Mouse (Mus musculus): ENCODE measurements at regions not wholly inside any gene's neighbourhood (a gene's known extent, or its start where the extent isn't known, plus 50 kb on each side); places are given as distances from the start of the nearest gene placed in this dataset.

DNA sequence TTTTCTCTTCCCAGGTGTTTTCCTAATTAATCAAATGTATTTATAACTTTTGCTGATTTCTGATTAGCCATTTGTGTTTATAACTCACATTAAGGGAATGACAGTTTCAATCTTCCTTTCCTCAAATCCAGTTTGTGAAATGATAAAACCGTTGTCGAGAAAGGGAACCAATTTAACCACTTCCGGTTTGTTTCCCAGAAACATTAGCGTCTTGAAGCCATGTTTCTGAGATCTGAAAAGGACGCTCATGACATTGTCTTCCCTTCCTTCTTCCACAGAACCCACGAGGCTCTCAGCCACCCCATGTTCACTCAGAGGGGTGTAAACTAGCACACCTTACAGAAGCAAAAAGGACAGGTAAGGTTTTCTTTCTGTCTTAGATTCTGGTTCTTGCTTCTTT, 76.0 kb upstream of the Bmp2k start:
- Histone ChIP-seq H3K4me1 (ENCODE audit: control insufficient read depth, insufficient read depth, insufficient read length, low read length) (peaks cover 16% of the 10 kb centered on the region; the same call in 1 of the 2 replicates), H3K27ac (replicated peaks; ENCODE audit: low read depth, low read length) (peak overlapping the region; percentile 84), H3K4me3 (ENCODE audit: insufficient read depth, low read depth, low read length) (no peak overlapping the region)

- peak overlapping the region; percentile 84 for H3K27ac ChIP-seq (replicated peaks; ENCODE audit: low read depth, low read length)
- peaks cover 15% of the 10 kb centered on the region; the same call in 1 of the 2 replicates for H3K4me1 ChIP-seq (ENCODE audit: control insufficient read depth, insufficient read depth, insufficient read length, low read length)
- H3K4me3 ChIP-seq (ENCODE audit: insufficient read depth, low read depth, low read length), result no peak overlapping the region
Observed at GRCm38 (mm10) chr5:96921973-96922715, 75.3 kb upstream of the Bmp2k start.

- Histone ChIP-seq H3K4me1 (ENCODE audit: control insufficient read depth, insufficient read depth, insufficient read length, low read length) (peaks cover 13% of the 10 kb centered on the region; the same call in 1 of the 2 replicates), H3K27ac (replicated peaks; ENCODE audit: low read depth, low read length) (peak overlapping the region; percentile 41), H3K4me3 (ENCODE audit: insufficient read depth, low read depth, low read length) (no peak overlapping the region)
Observed at GRCm38 (mm10) chr5:96922716-96923076, 74.8 kb upstream of the Bmp2k start.

DNA sequence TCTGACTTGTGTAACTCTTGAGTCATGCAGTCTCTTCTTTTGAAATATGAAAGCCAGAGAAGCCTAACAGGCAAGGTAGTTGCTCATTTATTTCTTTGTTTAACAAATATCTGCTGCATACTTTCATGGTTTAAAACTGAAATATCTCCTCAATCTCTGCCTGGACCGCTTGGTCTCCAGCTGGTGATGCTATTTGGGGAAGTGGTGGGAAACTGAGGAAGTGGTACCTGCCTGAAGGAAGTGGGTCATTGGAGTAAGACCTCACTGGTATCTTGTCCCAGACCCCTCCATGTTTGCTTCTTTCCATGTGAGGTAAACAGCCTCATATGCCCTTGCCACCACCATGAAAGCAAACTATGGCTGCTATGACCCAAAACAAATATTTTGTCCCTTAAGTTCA, 74.0 kb upstream of the Bmp2k start:
- Histone ChIP-seq H3K27ac (replicated peaks; ENCODE audit: low read depth, low read length) (no peak overlapping the region; the same call in 1 of the 2 replicates), H3K4me1 (ENCODE audit: control insufficient read depth, insufficient read depth, insufficient read length, low read length) (peaks cover 9% of the 10 kb centered on the region; the same call in 1 of the 2 replicates), H3K4me3 (ENCODE audit: insufficient read depth, low read depth, low read length) (no peak overlapping the region)

- Histone ChIP-seq H3K4me1 (ENCODE audit: control insufficient read depth, insufficient read depth, insufficient read length, low read length) (peaks cover 9% of the 10 kb centered on the region; the same call in 1 of the 2 replicates), H3K27ac (replicated peaks; ENCODE audit: low read depth, low read length) (no peak overlapping the region), H3K4me3 (ENCODE audit: insufficient read depth, low read depth, low read length) (no peak overlapping the region)
Observed at GRCm38 (mm10) chr5:96924736-96925429, 72.6 kb upstream of the Bmp2k start.

DNA sequence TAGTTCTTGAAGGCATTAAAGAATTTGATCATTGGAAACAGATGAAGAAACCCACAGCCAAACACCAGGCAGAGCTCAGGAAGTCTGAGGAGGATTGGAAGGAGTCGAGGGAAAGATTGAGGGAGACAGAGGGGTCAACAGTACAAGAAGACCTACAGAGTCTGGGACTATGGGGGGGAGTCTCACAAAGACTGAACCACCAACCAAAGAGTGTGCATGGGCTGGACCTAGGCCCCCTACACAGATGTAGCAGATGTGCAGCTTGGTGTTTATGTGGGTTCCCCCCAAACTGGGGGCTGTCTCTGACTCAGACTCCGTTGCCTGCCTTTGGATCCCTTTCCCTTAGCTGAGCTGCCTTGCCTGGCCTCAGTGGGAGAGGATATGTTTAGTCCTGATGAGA, 71.5 kb upstream of the Bmp2k start:
- no peak overlapping the region for H3K4me3 ChIP-seq (ENCODE audit: insufficient read depth, low read depth, low read length)
- H3K4me1 ChIP-seq (ENCODE audit: control insufficient read depth, insufficient read depth, insufficient read length, low read length), result peaks cover 8% of the 10 kb centered on the region; the same call in 1 of the 2 replicates
- no peak overlapping the region for H3K27ac ChIP-seq (replicated peaks; ENCODE audit: low read depth, low read length)

GRCm38 (mm10) chr5:96931091-96931490, 66.4 kb upstream of the Bmp2k start:
- no peak overlapping the region for H3K4me3 ChIP-seq (ENCODE audit: insufficient read depth, low read depth, low read length)
- H3K4me1 ChIP-seq (ENCODE audit: control insufficient read depth, insufficient read depth, insufficient read length, low read length), result no peaks in the 10 kb centered on the region
- no peak overlapping the region for H3K27ac ChIP-seq (replicated peaks; ENCODE audit: low read depth, low read length)

DNA sequence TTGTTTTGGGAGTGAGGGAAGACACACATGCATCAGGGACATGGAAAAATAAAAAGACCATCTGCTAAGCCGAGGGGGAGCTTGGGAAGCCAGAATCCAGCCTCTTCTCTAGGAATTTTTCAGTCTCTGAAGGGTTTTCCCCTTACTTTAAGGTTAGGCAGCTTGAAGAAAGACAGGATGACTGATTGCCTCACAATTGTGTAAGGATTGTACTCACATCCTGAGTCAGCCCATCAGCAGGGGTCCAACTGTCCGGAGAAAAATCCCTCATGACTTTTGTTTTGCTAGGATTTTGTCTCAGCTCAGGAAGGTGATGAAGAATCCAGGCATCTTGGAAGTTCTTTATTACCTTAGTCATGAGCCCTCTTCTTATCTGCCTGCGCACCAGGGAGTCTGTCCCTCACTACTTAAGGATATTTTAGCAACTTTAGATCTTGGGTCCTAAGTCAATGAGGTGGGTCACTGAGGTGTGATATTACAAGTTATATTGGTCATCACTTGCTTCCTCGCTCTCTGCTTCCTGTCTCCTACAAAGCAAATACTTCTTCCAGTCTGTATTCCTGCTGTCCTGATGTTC, 65.8 kb upstream of the Bmp2k start:
- H3K4me3 ChIP-seq (ENCODE audit: insufficient read depth, low read depth, low read length), result no peak overlapping the region
- no peak overlapping the region for H3K27ac ChIP-seq (replicated peaks; ENCODE audit: low read depth, low read length)
- no peaks in the 10 kb centered on the region for H3K4me1 ChIP-seq (ENCODE audit: control insufficient read depth, insufficient read depth, insufficient read length, low read length)

- H3K4me1 ChIP-seq (ENCODE audit: control insufficient read depth, insufficient read depth, insufficient read length, low read length), result no peaks in the 10 kb centered on the region; the same call in 1 of the 2 replicates
- H3K4me3 ChIP-seq (ENCODE audit: insufficient read depth, low read depth, low read length), result no peak overlapping the region
- H3K27ac ChIP-seq (replicated peaks; ENCODE audit: low read depth, low read length), result no peak overlapping the region
Observed at GRCm38 (mm10) chr5:96936239-96936638, 61.2 kb upstream of the Bmp2k start.

DNA sequence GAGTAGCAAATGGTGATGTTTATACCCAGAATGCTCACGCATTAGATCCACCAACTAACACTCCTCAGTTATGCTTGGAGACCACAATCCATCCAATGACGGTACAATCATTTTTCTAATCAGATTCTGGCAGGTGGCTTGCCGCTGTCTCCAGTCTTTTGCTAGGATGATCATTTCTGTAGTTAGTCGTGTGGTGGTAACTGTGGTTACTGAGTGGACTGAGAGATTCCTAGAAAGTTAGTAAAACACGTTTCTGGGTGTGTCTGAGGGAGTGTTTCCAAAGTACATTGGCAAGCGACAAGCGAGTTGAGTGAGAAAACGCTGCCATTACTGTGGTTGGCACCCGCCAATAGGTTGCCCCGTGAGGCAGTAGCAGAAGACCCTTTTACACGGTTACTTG, 58.8 kb upstream of the Bmp2k start:
- Histone ChIP-seq H3K4me1 (ENCODE audit: control insufficient read depth, insufficient read depth, insufficient read length, low read length) (no peaks in the 10 kb centered on the region; the same call in 1 of the 2 replicates), H3K27ac (replicated peaks; ENCODE audit: low read depth, low read length) (no peak overlapping the region), H3K4me3 (ENCODE audit: insufficient read depth, low read depth, low read length) (no peak overlapping the region)

GRCm38 (mm10) chr5:96939273-96939672, 58.2 kb upstream of the Bmp2k start:
- Histone ChIP-seq H3K4me3 (ENCODE audit: insufficient read depth, low read depth, low read length) (no peak overlapping the region), H3K27ac (replicated peaks; ENCODE audit: low read depth, low read length) (no peak overlapping the region), H3K4me1 (ENCODE audit: control insufficient read depth, insufficient read depth, insufficient read length, low read length) (no peaks in the 10 kb centered on the region; the same call in 1 of the 2 replicates)

DNA sequence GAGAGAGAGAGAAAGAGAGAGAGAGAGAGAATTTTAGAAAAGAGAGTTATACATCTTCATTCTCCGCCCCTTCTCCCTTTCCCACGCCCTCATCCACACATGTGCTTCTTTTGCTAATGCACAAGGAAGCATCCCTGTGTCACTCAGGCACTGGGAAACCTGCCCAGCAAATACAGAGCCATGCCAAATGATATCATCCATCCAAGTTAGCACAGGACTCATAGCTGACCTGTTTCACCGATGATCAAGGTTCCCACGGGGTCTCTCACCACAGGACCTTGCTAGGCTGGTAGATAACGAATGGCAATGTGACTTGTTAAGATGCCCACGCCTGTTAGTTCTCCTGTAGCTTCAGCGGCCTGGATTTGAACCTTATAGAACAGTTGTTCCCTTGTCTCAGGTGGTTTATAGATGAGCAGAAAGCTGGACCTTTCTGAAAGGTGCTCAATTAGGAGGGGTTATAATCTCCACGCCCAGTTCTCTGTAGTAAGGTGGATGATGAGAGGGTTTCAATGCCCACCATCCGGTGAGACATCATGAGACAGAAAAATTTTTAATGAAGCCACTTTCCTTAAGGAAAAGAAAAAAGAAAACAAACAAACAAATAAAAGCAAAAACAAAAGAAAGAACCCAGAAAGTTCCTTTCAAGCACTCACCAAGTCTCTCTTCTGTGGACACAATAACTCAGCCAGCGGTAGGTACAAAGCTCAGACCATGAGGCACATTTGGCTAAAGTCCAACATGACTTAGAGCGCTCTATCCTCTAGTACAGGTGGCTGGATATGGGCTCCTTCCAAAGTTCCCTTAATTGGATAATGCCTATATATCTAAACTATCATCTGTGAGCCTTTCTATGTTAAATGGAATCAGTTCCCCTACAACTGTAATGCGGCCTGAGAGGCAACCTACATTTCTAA, 57.1 kb upstream of the Bmp2k start:
- Histone ChIP-seq H3K4me1 (ENCODE audit: control insufficient read depth, insufficient read depth, insufficient read length, low read length) (no peaks in the 10 kb centered on the region; the same call in 1 of the 2 replicates), H3K4me3 (ENCODE audit: insufficient read depth, low read depth, low read length) (no peak overlapping the region), H3K27ac (replicated peaks; ENCODE audit: low read depth, low read length) (no peak overlapping the region)

DNA sequence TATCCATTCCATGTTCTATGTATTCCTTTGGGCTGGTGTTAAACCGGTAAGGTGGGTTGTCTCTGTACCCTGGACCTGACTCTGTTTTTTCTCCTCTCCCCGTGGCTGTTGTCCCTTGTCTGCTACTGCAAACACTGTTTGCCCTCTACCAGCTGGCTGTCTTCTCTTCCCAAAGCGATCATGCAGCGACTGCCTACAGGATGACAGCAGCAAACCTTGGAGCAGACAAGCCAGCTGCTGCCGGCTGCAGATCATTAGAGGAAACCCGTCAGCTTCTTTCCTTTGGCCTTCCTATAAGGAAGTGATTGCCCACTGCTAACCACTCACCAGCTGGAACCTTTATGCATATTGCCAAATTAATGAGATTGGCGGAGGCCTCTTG, 56.4 kb upstream of the Bmp2k start:
- H3K27ac ChIP-seq (replicated peaks; ENCODE audit: low read depth, low read length), result no peak overlapping the region
- no peaks in the 10 kb centered on the region; the same call in 1 of the 2 replicates for H3K4me1 ChIP-seq (ENCODE audit: control insufficient read depth, insufficient read depth, insufficient read length, low read length)
- no peak overlapping the region for H3K4me3 ChIP-seq (ENCODE audit: insufficient read depth, low read depth, low read length)

GRCm38 (mm10) chr5:96941518-96941917, 56.0 kb upstream of the Bmp2k start:
- H3K27ac ChIP-seq (replicated peaks; ENCODE audit: low read depth, low read length), result no peak overlapping the region
- no peak overlapping the region for H3K4me3 ChIP-seq (ENCODE audit: insufficient read depth, low read depth, low read length)
- H3K4me1 ChIP-seq (ENCODE audit: control insufficient read depth, insufficient read depth, insufficient read length, low read length), result no peaks in the 10 kb centered on the region; the same call in 1 of the 2 replicates
